24 mouse cellular contexts compared by ENCODE assay signal in genomic region chr6:37510786-37511185, GRCm38 (mm10). TPM values are rescaled to one million over a fixed set of nuclear protein-coding genes. Genes with fewer than 3 reads are reported as not detected.
"Had no signal": no experiment of that assay in that cellular context is flagged by ENCODE, and none has a peak within 500 bp of the region (broad histone marks: within the 10 kb centered on the region; RNA-seq: fewer than 3 reads in every experiment).

No protein-coding gene starts in this region.

- H3K36me3 ChIP-seq: limb, embryonic 15.5 days; lung, embryonic 15.5 days; midbrain, embryonic 13.5 days; midbrain, embryonic 15.5 days; neural tube, embryonic 12.5 days had no signal

- H3K9ac ChIP-seq: limb, embryonic 15.5 days; liver, embryonic 14.5 days; lung, embryonic 15.5 days; midbrain, embryonic 13.5 days; midbrain, embryonic 15.5 days; neural tube, embryonic 12.5 days had no signal

- H3K27me3 ChIP-seq: limb, embryonic 15.5 days; lung, embryonic 15.5 days; midbrain, embryonic 13.5 days; midbrain, embryonic 15.5 days; neural tube, embryonic 12.5 days had no signal

- H3K4me3 ChIP-seq: limb, embryonic 15.5 days; lung, embryonic 15.5 days; megakaryocyte, embryonic 14.5 days; midbrain, embryonic 13.5 days; midbrain, embryonic 15.5 days; neural tube, embryonic 12.5 days had no signal

- ATAC-seq: lung, postnatal 0 days; midbrain, embryonic 13.5 days; midbrain, embryonic 15.5 days had no signal

- H3K4me2 ChIP-seq: limb, embryonic 15.5 days; lung, embryonic 15.5 days; midbrain, embryonic 11.5 days; midbrain, embryonic 13.5 days; midbrain, embryonic 15.5 days; neural tube, embryonic 12.5 days had no signal

- H3K27ac ChIP-seq: limb, embryonic 15.5 days; liver, embryonic 14.5 days; lung, embryonic 15.5 days; macrophage; midbrain, embryonic 13.5 days; midbrain, embryonic 15.5 days; neural tube, embryonic 12.5 days had no signal

- H3K9me3 ChIP-seq: limb, embryonic 15.5 days; lung, embryonic 15.5 days; megakaryocyte, embryonic 14.5 days; midbrain, embryonic 13.5 days; midbrain, embryonic 15.5 days; neural tube, embryonic 12.5 days had no signal

- H3K4me1 ChIP-seq: limb, embryonic 15.5 days; lung, embryonic 15.5 days; megakaryocyte, embryonic 14.5 days; midbrain, embryonic 13.5 days; midbrain, embryonic 15.5 days; neural tube, embryonic 12.5 days had no signal

- DNase-seq: lung, adult 2 months; lung, postnatal 14 days; lung, postnatal 36 days; right cerebral cortex, postnatal 14 days; thymus, adult 2 months; thymus, postnatal 14 days; thymus, postnatal 36 days had no signal

RNA-seq across cellular contexts. Expression of gene Akr1d1, which starts 19.2 kb away (rescaled TPM):
- total RNA-seq: megakaryocyte progenitor cell, adult 5-6 weeks; midbrain, postnatal 0 days; monocyte, adult 5-6 weeks; neutrophil, adult 5-6 weeks had no signal
- polyA plus RNA-seq: lung, embryonic 15.5 days; lung, postnatal 0 days; macrophage; midbrain, embryonic 11.5 days; midbrain, embryonic 13.5 days; midbrain, embryonic 15.5 days; midbrain, postnatal 0 days; neural tube, embryonic 12.5 days; neural tube, embryonic 14.5 days; spleen, adult 2 months; testis, adult 2 months; thymus, adult 2 months had no signal
